Mouse (Mus musculus): ENCODE data around the gene Fbln2. TPM values are rescaled to one million over a fixed set of nuclear protein-coding genes. Genes with fewer than 3 reads are reported as not detected.

The Fbln2 gene
- polyA plus RNA-seq, 1 experiment from 2014 or later, result 56.4 TPM

GRCm38 (mm10) chr6:91301839-91302238 is 89.6 kb downstream of the Fbln2 start:
- Histone ChIP-seq H3K9me3 (replicated peaks) (no peaks in the 10 kb centered on the region), H3K4me1 (no peaks in the 10 kb centered on the region), H3K27ac (no peak overlapping the region), H3K27me3 (peaks cover 17% of the 10 kb centered on the region; the same call in 1 of the 2 replicates), H3K4me2 (no peak overlapping the region), H3K4me3 (replicated peaks) (no peak overlapping the region), H3K36me3 (no peaks in the 10 kb centered on the region), H3K9ac (no peak overlapping the region)
- WGBS, result 46% methylated on average over 1 of the region's 1 CpGs
- ATAC-seq (replicated peaks; ENCODE audit: low FRiP score), result no peak

GRCm38 (mm10) chr6:91302337-91302736 is 90.1 kb downstream of the Fbln2 start:
- H3K4me1 ChIP-seq, result no peaks in the 10 kb centered on the region
- H3K4me3 ChIP-seq (replicated peaks), result no peak overlapping the region
- no peak for ATAC-seq (replicated peaks; ENCODE audit: low FRiP score)
- H3K4me2 ChIP-seq, result no peak overlapping the region
- H3K27ac ChIP-seq, result no peak overlapping the region
- H3K27me3 ChIP-seq, result peaks cover 13% of the 10 kb centered on the region; the same call in 1 of the 2 replicates
- H3K9me3 ChIP-seq (replicated peaks), result no peaks in the 10 kb centered on the region
- no peak overlapping the region for H3K9ac ChIP-seq
- 92% methylated on average over 3 of the region's 3 CpGs for WGBS
- H3K36me3 ChIP-seq, result no peaks in the 10 kb centered on the region

GRCm38 (mm10) chr6:91304172-91304571 is 91.9 kb downstream of the Fbln2 start:
- Histone ChIP-seq H3K9ac (no peak overlapping the region), H3K4me2 (no peak overlapping the region), H3K27me3 (0 out of 2 replicates have a peak, but pooled peaks cover 4% of the 10 kb centered on the region), H3K4me3 (replicated peaks) (no peak overlapping the region), H3K36me3 (no peaks in the 10 kb centered on the region), H3K27ac (no peak overlapping the region), H3K4me1 (no peaks in the 10 kb centered on the region), H3K9me3 (replicated peaks) (no peaks in the 10 kb centered on the region)
- 74% methylated on average over 4 of the region's 4 CpGs for WGBS
- ATAC-seq (replicated peaks; ENCODE audit: low FRiP score), result no peak

GRCm38 (mm10) chr6:91307972-91308371 is 95.7 kb downstream of the Fbln2 start:
- Histone ChIP-seq H3K27me3 (no peaks in the 10 kb centered on the region), H3K36me3 (no peaks in the 10 kb centered on the region), H3K9me3 (replicated peaks) (no peaks in the 10 kb centered on the region), H3K4me3 (replicated peaks) (no peak overlapping the region), H3K4me2 (no peak overlapping the region), H3K27ac (no peak overlapping the region), H3K9ac (no peak overlapping the region), H3K4me1 (no peaks in the 10 kb centered on the region)
- WGBS, result 44% methylated on average over 1 of the region's 1 CpGs
- ATAC-seq (replicated peaks; ENCODE audit: low FRiP score), result no peak

GRCm38 (mm10) chr6:91311204-91311603 is 98.9 kb downstream of the Fbln2 start:
- no peak overlapping the region for H3K4me3 ChIP-seq (replicated peaks)
- H3K9ac ChIP-seq, result no peak overlapping the region
- H3K27ac ChIP-seq, result no peak overlapping the region
- no peak for ATAC-seq (replicated peaks; ENCODE audit: low FRiP score)
- no peaks in the 10 kb centered on the region for H3K27me3 ChIP-seq
- no peaks in the 10 kb centered on the region for H3K36me3 ChIP-seq
- no peaks in the 10 kb centered on the region for H3K9me3 ChIP-seq (replicated peaks)
- H3K4me2 ChIP-seq, result no peak overlapping the region
- 79% methylated on average over 5 of the region's 5 CpGs for WGBS
- no peaks in the 10 kb centered on the region for H3K4me1 ChIP-seq

- 0 out of 2 replicates have a peak, but pooled peaks have one; percentile 43 for ATAC-seq (replicated peaks; ENCODE audit: low FRiP score)
- WGBS, result 34% methylated on average over 9 of the region's 9 CpGs
- H3K4me1 ChIP-seq, result no peaks in the 10 kb centered on the region
- H3K27me3 ChIP-seq, result no peaks in the 10 kb centered on the region
- no peaks in the 10 kb centered on the region for H3K9me3 ChIP-seq (replicated peaks)
- H3K27ac ChIP-seq, result no peak overlapping the region
- H3K4me2 ChIP-seq, result no peak overlapping the region
- H3K9ac ChIP-seq, result no peak overlapping the region
- no peak overlapping the region for H3K4me3 ChIP-seq (replicated peaks)
- H3K36me3 ChIP-seq, result no peaks in the 10 kb centered on the region
These were observed 100.2 kb downstream of the Fbln2 start for GRCm38 (mm10) chr6:91312491-91312890.

Other genes with a start within 250 kb of the Fbln2 start
- gene Iqsec1, start 223.8 kb upstream of the Fbln2 start, polyA plus RNA-seq (2015; fragmentation: Nextera tagmentation; extraction: Ambion mirVana), result 9.5 and 10.8 TPM in 2 replicates
- gene Nup210, start 95.6 kb upstream of the Fbln2 start, polyA plus RNA-seq (2015; fragmentation: Nextera tagmentation; extraction: Ambion mirVana), result 22.8 and 24.2 TPM in 2 replicates
- 13.2 and 14.3 TPM in 2 replicates for gene Hdac11, start 55.8 kb upstream of the Fbln2 start, polyA plus RNA-seq (2015; fragmentation: Nextera tagmentation; extraction: Ambion mirVana)
- 0.05 and 0.19 TPM in 2 replicates for gene Wnt7a, start 198.9 kb downstream of the Fbln2 start, polyA plus RNA-seq (2015; fragmentation: Nextera tagmentation; extraction: Ambion mirVana)